Mouse (Mus musculus) spleen, embryonic (tissue): ENCODE data around the gene Bud23.
"Not testable (repeated sequence)": the region's sequence is repeated elsewhere in the genome, so short reads cannot be mapped to it uniquely, and the experiment has no call there.

Source experiments
- CTCF ChIA-PET: fragments of 350-600 bp; sonication (Branson Sonifier 250); formaldehyde crosslinking; loops from one replicate; lab custom pipeline; 2022; lab: Charles Lee

Gene Bud23

GRCm38 (mm10) chr5:135064909-135065446 is at the start of gene Bud23:
Gene Bud23, minus strand, starts transcription at chr5:135064959.
- CTCF ChIA-PET = not testable (repeated sequence)

GRCm38 (mm10) chr5:135113782-135114181 is 49.0 kb upstream of the Bud23 start:
- CTCF ChIA-PET = no interaction called here

- CTCF ChIA-PET = no interaction called here
Measured at GRCm38 (mm10) chr5:135109976-135110375, 45.2 kb upstream of the Bud23 start.

- CTCF ChIA-PET = interaction anchor here (0.7 kb wide), 1 partner anchor 97 kb away, joined by 5 read pairs; no protein-coding TSS in a partner anchor
Measured at GRCm38 (mm10) chr5:135109426-135109825, 44.7 kb upstream of the Bud23 start.

- CTCF ChIA-PET = interaction anchor here (0.7 to 0.9 kb wide), 2 partner anchors 97 to 121 kb away, joined by 5 to 6 read pairs; no protein-coding TSS in a partner anchor
Measured at GRCm38 (mm10) chr5:135109017-135109416, 44.3 kb upstream of the Bud23 start.

- CTCF ChIA-PET = interaction anchor here (0.6 to 0.9 kb wide), 2 partner anchors 123 to 657 kb away, joined by 3 to 6 read pairs; no protein-coding TSS in a partner anchor
Measured at GRCm38 (mm10) chr5:135107521-135108501, 43.1 kb upstream of the Bud23 start.

GRCm38 (mm10) chr5:135106758-135107256 is 42.0 kb upstream of the Bud23 start:
- CTCF ChIA-PET = interaction anchor here (0.6 kb wide), 1 partner anchor 64 kb away, joined by 16 read pairs; no protein-coding TSS in a partner anchor

- CTCF ChIA-PET = no interaction called here
Measured at GRCm38 (mm10) chr5:135103999-135104660, 39.4 kb upstream of the Bud23 start.

- CTCF ChIA-PET = no interaction called here
Measured at GRCm38 (mm10) chr5:135100981-135101380, 36.2 kb upstream of the Bud23 start.

GRCm38 (mm10) chr5:135089653-135090052 is 24.9 kb upstream of the Bud23 start, which contains the start of gene Mlxipl:
Gene Mlxipl, plus strand, starts transcription at chr5:135089890.
- CTCF ChIA-PET = no interaction called here

- CTCF ChIA-PET = no interaction called here
Measured at GRCm38 (mm10) chr5:135086871-135087270, 22.1 kb upstream of the Bud23 start.

- CTCF ChIA-PET = no interaction called here
Measured at GRCm38 (mm10) chr5:135080539-135080938, 15.8 kb upstream of the Bud23 start.

GRCm38 (mm10) chr5:135079578-135079977 is 14.8 kb upstream of the Bud23 start:
- CTCF ChIA-PET = no interaction called here

GRCm38 (mm10) chr5:135078482-135078810 is 13.7 kb upstream of the Bud23 start:
- CTCF ChIA-PET = no interaction called here

GRCm38 (mm10) chr5:135077564-135078481 is 13.1 kb upstream of the Bud23 start, which contains the start of gene Vps37d:
Gene Vps37d, minus strand, starts transcription at chr5:135078266.
- CTCF ChIA-PET = interaction anchor here (0.8 to 1.1 kb wide), 2 partner anchors 12 to 63 kb away, joined by 4 to 8 read pairs; no protein-coding TSS in a partner anchor

- CTCF ChIA-PET = interaction anchor here (0.8 to 1.1 kb wide), 2 partner anchors 11 to 62 kb away, joined by 4 to 8 read pairs; no protein-coding TSS in a partner anchor
Measured at GRCm38 (mm10) chr5:135076931-135077505, 12.3 kb upstream of the Bud23 start.

- CTCF ChIA-PET = no interaction called here
Measured at GRCm38 (mm10) chr5:135076368-135076767, 11.6 kb upstream of the Bud23 start.

GRCm38 (mm10) chr5:135075655-135076054 is 10.9 kb upstream of the Bud23 start:
- CTCF ChIA-PET = no interaction called here

- CTCF ChIA-PET = no interaction called here
Measured at GRCm38 (mm10) chr5:135073349-135074150, 8.8 kb upstream of the Bud23 start.
